Mouse (Mus musculus) lung, postnatal 0 days (tissue): ENCODE measurements around the gene Pik3c2a.

Experiments used
- CTCF ChIP-seq: IDR thresholded peaks from 2 replicates; pipeline ENCODE4 v1.5.1; 2016; ENCODE audit warnings: antibody characterized with exemption, mild to moderate bottlenecking
- EP300 ChIP-seq: IDR thresholded peaks from 2 replicates; pipeline ENCODE4 v1.6.1; 2016; ENCODE audit warnings: antibody characterized with exemption, mild to moderate bottlenecking, control low read depth

DNA sequence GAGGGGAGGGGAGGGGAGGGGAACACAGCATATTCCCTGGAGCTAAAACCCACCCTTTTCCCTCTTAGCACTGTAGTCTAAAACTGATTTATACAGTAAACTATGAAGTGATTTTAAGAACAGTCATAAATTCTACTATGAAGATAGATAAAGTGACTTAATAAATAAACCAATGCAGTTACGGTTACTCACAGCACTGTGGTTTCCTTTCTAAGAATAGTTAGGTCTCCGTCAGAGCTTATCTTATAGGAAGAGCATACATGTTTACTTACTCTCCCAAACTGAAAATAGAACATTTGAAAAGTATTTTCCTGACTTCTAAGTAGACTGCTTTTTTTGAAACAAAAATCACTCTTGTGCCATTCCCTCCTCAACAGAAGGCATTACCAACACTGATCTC is 12.3 kb downstream of the Pik3c2a start:
- TF ChIP-seq CTCF: no peak
- TF ChIP-seq EP300: no peak
